Mouse (Mus musculus) mouse embryonic stem cell (cell line): Measurements from ENCODE around the gene Vmn1r13.
"Not testable (repeated sequence)": the region's sequence is repeated elsewhere in the genome, so short reads cannot be mapped to it uniquely, and the experiment has no call there.

Experiments
- in situ Hi-C, 2 experiments: fragments of 300-500 bp; cut with MboI; formaldehyde crosslinking; loops; 1 replicate in 1 of 2; 3 replicates in 1 of 2; pipeline ENCODE4 v1.14.3; 2019 to 2020; ENCODE audit warnings: low sequenced_read_pairs in 2 of 2, low pct_unique_long_range_greater_than_20kb in 1 of 2, mixed read lengths in 1 of 2; ENCODE audit not compliant: unreplicated experiment in 1 of 2

The Vmn1r13 gene

DNA sequence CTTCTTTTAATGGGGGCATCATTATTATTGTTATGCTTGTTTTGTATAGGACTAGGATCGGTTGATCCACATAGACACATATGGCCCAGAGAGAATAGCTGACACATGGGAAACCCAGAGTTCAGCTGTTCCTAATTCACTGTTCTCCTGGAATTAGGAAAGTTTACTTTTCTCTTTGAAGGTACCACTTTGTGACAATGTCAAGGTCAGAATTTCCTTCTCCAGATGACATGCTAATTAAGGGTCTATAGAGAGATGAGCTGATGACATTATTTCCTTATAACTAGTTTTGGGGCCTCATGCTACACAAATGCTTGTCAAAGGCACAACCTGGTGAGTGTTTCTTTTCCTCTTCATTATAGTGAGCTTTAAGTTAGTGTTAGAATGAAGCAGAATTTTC lies at the start of gene Vmn1r13:
Gene Vmn1r13, plus strand, starts transcription at position 301 of the 400 bp plus-strand sequence.
- in situ Hi-C loops, result not testable (repeated sequence)

DNA sequence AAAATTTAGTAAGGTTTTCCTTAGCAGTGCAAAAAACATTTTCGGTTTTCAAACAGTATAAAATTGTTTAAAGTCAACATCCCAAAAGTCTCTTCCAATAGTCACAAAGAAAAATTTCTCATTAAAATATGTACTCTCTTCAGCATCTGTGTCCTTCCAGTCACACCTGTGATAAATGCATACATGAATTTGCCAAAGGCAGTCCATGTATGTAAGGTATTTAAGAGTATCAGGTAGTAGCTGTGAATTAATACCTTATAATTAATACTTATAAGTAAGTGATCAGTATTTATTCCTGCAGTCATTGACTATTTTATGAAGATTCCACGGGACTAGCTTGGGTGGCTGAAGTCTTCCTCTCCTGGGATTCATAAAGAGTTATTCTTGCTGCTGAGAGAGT lies 46.5 kb upstream of the Vmn1r13 start, which contains the start of gene Vmn1r12:
Gene Vmn1r12, plus strand, starts transcription at position 301 of the 400 bp plus-strand sequence.
- in situ Hi-C loops, result no loop called here

GRCm38 (mm10) chr6:57190016-57190415 lies 13.1 kb upstream of the Vmn1r13 start:
- in situ Hi-C loops, result not testable (repeated sequence)

GRCm38 (mm10) chr6:57231386-57231785 lies 28.3 kb downstream of the Vmn1r13 start, which contains the start of gene Vmn1r14:
TSS of gene Vmn1r14 (plus strand) at chr6:57231686.
- in situ Hi-C loops, result no loop called here

DNA sequence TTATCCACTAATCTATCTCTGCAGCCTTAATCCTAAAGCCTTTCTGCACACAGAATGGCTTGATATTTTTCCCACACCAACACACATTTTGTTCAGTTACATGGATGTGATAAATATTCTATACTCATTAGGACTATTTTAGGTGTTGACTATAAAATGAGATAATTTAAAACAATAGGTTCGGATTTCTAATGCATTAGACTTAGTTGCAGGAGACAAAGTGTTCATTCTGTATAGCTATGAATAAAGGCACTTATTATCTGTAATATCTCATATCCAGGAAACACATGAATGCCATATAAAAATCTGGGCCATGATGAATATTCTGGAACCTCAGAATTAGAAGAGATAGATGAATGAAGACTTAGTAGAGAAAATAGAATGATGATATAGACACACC lies 54.6 kb downstream of the Vmn1r13 start, which contains the start of gene Vmn1r15:
Gene Vmn1r15, plus strand, starts transcription at position 301 of the 400 bp plus-strand sequence.
- in situ Hi-C loops, result no loop called here

- in situ Hi-C loops, result no loop called here
Measured at GRCm38 (mm10) chr6:57260990-57261389, 57.9 kb downstream of the Vmn1r13 start.
